Mouse (Mus musculus) lung, adult 2 months (tissue): ENCODE measurements at regions not wholly inside any gene's neighbourhood (a gene's known extent, or its start where the extent isn't known, plus 50 kb on each side); places are given as distances from the start of the nearest gene placed in this dataset.

Experiments used
- DNase-seq: peaks from one replicate; pipeline ENCODE4 v3.0.0; 2022
- H3K4me1 ChIP-seq: fragments of 200-500 bp; 2 replicates; pipeline ENCODE4 v1.6.1; 2011; ENCODE audit warnings: low read length; ENCODE audit not compliant: control insufficient read depth, insufficient read depth
- H3K4me3 ChIP-seq: fragments of 200-500 bp; replicated peaks from 2 replicates; pipeline ENCODE3; 2011; ENCODE audit warnings: low read depth, mild to moderate bottlenecking, control low read depth, low read length; ENCODE audit errors: extremely low read depth
- CTCF ChIP-seq: fragments of 200-500 bp; IDR thresholded peaks from 2 replicates; pipeline ENCODE4 v1.5.1; 2011; ENCODE audit warnings: mild to moderate bottlenecking, low read length, control low read depth; ENCODE audit not compliant: insufficient read depth
- POLR2A ChIP-seq: fragments of 200-500 bp; IDR thresholded peaks from 2 replicates; pipeline ENCODE4 v1.6.1; 2011; ENCODE audit warnings: low read depth, mild to moderate bottlenecking, control low read depth, low read length, borderline replicate concordance; ENCODE audit errors: extremely low read depth
- WGBS: fragments of 180-500 bp; shearing (Covaris S2); methylation state at CpG from one replicate; pipeline ENCODE4 v1.1.7; 2018; 5-methylcytosine and 5-hydroxymethylcytosine counted together

DNA sequence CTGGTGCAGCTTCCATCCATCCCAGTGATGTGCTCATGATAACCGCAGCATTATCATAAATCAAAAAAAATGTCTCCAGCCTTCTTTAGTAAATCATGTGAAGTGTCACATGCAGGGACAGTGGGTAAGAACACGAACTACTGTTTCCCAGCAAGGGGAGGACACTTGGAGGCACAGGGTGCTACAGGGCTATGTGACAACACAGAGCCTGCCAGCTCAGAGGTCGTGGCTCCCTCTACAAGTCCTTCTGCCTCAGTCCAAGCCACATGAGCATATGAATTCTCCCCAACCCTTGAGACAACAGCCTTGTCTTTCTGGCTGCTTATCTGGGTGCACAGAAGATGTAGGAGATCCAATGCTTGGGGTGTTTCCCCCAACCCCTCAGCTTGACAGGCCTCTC is 93.7 kb upstream of the Atp6ap2 start:
- Histone ChIP-seq H3K4me1 (no peaks in the 10 kb centered on the region; the same call in 1 of the 2 replicates), H3K4me3 (no peak overlapping the region)
- TF ChIP-seq POLR2A (no peak), CTCF (no peak)
- DNase-seq: no peak
- 68% methylated on average over 3 of the region's 3 CpGs for WGBS

GRCm38 (mm10) chrX:12494535-12494934 is 93.1 kb upstream of the Atp6ap2 start:
- DNase-seq: no peak
- WGBS: 80% methylated on average over 6 of the region's 6 CpGs
- H3K4me1 ChIP-seq: no peaks in the 10 kb centered on the region; the same call in 1 of the 2 replicates
- H3K4me3 ChIP-seq: no peak overlapping the region
- TF ChIP-seq CTCF: no peak
- TF ChIP-seq POLR2A: no peak

DNA sequence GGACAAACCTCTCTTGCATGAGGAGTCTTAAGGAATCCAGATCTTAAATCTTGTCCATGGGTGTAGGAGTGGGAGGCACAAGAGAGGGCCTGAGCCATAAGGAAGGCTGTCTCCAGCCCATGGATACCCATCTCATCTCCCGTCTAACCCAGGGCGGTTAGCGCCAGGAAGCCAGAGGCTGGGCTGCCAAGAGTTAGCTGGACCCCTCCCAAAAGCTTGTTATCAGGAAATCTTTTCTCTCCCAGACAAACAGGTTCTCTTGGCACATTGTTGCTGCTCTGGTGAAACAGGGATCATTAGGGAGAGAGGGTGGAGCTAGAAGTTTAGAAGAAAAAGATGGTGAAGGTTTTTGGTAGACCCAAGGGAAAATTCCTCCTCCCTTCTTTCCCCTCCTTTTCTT is 87.0 kb upstream of the Atp6ap2 start:
- no peak for TF ChIP-seq CTCF
- TF ChIP-seq POLR2A: no peak
- WGBS: 69% methylated on average over 3 of the region's 3 CpGs
- Histone ChIP-seq H3K4me3 (no peak overlapping the region), H3K4me1 (peaks cover 8% of the 10 kb centered on the region; the same call in 1 of the 2 replicates)
- no peak for DNase-seq

DNA sequence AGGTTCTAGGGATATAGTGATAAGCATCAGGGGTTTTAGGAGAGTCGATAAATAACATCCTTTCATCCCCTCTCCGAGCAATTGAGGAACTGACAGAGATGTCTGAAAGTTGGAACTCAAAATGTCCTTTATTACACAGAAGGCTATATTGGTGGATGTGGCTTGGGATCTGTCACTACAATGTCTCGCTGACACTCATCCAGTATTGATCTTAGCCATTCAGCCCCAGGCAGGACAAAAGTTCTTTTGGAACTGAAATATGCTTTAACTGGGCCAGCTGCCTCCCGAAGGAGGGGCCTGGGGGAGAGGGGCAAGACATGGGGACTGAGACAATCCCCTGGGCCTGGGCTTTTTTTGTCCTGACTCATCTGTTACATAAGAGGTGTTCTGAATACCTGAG is 85.2 kb upstream of the Atp6ap2 start:
- no peak for DNase-seq
- TF ChIP-seq CTCF (no peak), POLR2A (no peak)
- H3K4me3 ChIP-seq: no peak overlapping the region
- peaks cover 8% of the 10 kb centered on the region; the same call in 1 of the 2 replicates for H3K4me1 ChIP-seq
- 75% methylated on average over 4 of the region's 4 CpGs for WGBS

- H3K4me3 ChIP-seq: no peak overlapping the region
- peaks cover 8% of the 10 kb centered on the region; the same call in 1 of the 2 replicates for H3K4me1 ChIP-seq
- 50% methylated on average over 1 of the region's 1 CpGs for WGBS
- DNase-seq: no peak
- TF ChIP-seq POLR2A: no peak
Measured at GRCm38 (mm10) chrX:12503581-12503980, 84.0 kb upstream of the Atp6ap2 start.

DNA sequence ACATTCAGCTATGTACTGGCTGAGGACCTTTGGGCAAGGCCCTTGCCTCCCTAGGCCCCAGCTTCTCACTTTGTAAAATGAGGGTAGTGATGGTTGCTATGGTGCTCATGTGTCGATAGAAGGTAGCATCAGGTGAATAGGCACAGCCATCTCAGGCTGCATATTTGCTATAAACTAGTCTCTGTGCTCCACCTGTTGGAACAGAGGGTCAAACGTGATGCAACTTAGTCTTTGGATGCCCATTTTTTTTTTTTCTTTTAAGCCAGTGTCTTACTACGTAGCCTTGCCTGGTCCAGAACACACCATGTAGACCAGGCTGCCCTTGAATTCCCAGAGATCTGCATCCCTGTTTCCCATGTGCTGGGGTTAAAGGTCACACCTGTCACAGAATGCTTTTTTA is 76.5 kb upstream of the Atp6ap2 start:
- WGBS: 62% methylated on average over 3 of the region's 3 CpGs
- H3K4me1 ChIP-seq: no peaks in the 10 kb centered on the region; the same call in 1 of the 2 replicates
- H3K4me3 ChIP-seq: no peak overlapping the region
- no peak for DNase-seq
- no peak for TF ChIP-seq POLR2A
- no peak for TF ChIP-seq CTCF

GRCm38 (mm10) chrX:12525044-12525443 is 62.6 kb upstream of the Atp6ap2 start:
- 86% methylated on average over 3 of the region's 3 CpGs for WGBS
- no peak for DNase-seq
- no peak overlapping the region for H3K4me3 ChIP-seq
- no peak for TF ChIP-seq POLR2A
- TF ChIP-seq CTCF: no peak
- H3K4me1 ChIP-seq: no peaks in the 10 kb centered on the region

GRCm38 (mm10) chrX:12530406-12531311 is 56.9 kb upstream of the Atp6ap2 start:
- 66% methylated on average over 6 of the region's 6 CpGs for WGBS
- TF ChIP-seq CTCF (no peak), POLR2A (no peak)

More at GRCm38 (mm10) chrX:12530406-12531311, 56.9 kb upstream of the Atp6ap2 start:
- Histone ChIP-seq H3K4me1 (no peaks in the 10 kb centered on the region), H3K4me3 (no peak overlapping the region)
- DNase-seq: no peak
